Mouse (Mus musculus) hindbrain, embryonic 13.5 days (tissue): ENCODE results near the gene Gsto1. TPM values are rescaled to one million over a fixed set of nuclear protein-coding genes. Genes with fewer than 3 reads are reported as not detected.

Experiments used
- ATAC-seq: fragments of 200-750 bp; cut with Nextera tagmentation; 2 replicates; pipeline ENCODE4 v1.8.0; 2017; ENCODE audit warnings: moderate TSS enrichment; ENCODE audit not compliant: low FRiP score
- H3K27ac ChIP-seq: fragments of 300-500 bp; sonication (generic); 2 replicates; pipeline ENCODE4 v1.5.1; 2015; ENCODE audit warnings: inconsistent platforms, mild to moderate bottlenecking, moderate library complexity
- H3K27me3 ChIP-seq: fragments of 300-500 bp; sonication (generic); 2 replicates; pipeline ENCODE4 v1.6.1; 2015; ENCODE audit warnings: mild to moderate bottlenecking, inconsistent platforms
- H3K36me3 ChIP-seq: fragments of 300-500 bp; sonication (generic); 2 replicates; pipeline ENCODE4 v1.6.1; 2015; ENCODE audit warnings: mild to moderate bottlenecking, inconsistent platforms
- H3K4me1 ChIP-seq: fragments of 300-500 bp; sonication (generic); replicated peaks from 2 replicates; pipeline ENCODE4 v1.6.1; 2015; ENCODE audit warnings: inconsistent platforms
- H3K4me2 ChIP-seq: fragments of 300-500 bp; sonication (generic); 2 replicates; pipeline ENCODE4 v1.6.1; 2015; ENCODE audit warnings: inconsistent platforms, mild to moderate bottlenecking, moderate library complexity
- H3K4me3 ChIP-seq: fragments of 300-500 bp; sonication (generic); 2 replicates; pipeline ENCODE4 v1.5.1; 2015; ENCODE audit warnings: mild to moderate bottlenecking, inconsistent platforms
- H3K9ac ChIP-seq: fragments of 300-500 bp; sonication (generic); 2 replicates; pipeline ENCODE4 v1.6.1; 2015; ENCODE audit warnings: mild to moderate bottlenecking, inconsistent platforms
- H3K9me3 ChIP-seq: fragments of 300-500 bp; sonication (generic); 2 replicates; pipeline ENCODE4 v1.6.1; 2016; ENCODE audit warnings: inconsistent platforms
- WGBS: fragments of 180-500 bp; shearing (Covaris S2); methylation state at CpG from one replicate; pipeline ENCODE4 v1.1.7; 2015; 5-methylcytosine and 5-hydroxymethylcytosine counted together
- polyA plus RNA-seq: library from polyadenylated mRNA; unstranded; fragments of >200 nt; fragmentation: Nextera tagmentation; extraction: Ambion mirVana; gene quantifications from 2 replicates; pipeline ENCODE4 v1.2.1, GENCODE M21; 2015

Gene Gsto1
- polyA plus RNA-seq, 1 experiment from 2014 or later: 117 TPM

DNA sequence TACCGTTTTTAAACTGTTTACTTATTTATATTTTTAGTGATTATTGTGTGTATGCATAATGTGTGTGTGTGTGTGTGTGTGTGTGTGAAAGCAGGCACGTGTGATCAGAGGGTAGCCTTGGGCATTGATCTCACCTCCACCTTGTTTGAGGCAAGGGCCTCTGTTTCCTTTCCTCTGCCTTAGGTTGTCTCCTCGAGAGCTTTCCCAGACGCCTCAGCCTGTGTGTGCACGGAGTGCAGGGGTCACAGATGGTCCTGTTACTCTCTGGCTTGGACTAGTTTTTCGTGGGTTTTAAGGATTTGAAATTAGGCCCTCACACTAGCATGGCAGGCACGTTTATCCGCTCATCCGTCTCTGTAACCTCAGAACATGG, 28.1 kb downstream of the Gsto1 start:
- H3K27ac ChIP-seq: no peak overlapping the region
- H3K4me1 ChIP-seq: peaks cover 21% of the 10 kb centered on the region
- H3K27me3 ChIP-seq: no peaks in the 10 kb centered on the region
- WGBS: 66% methylated on average over 9 of the region's 9 CpGs
- H3K4me3 ChIP-seq: no peak overlapping the region
- H3K9ac ChIP-seq: 0 out of 2 replicates have a peak overlapping the region, but pooled peaks have one; percentile 13
- no peak overlapping the region for H3K4me2 ChIP-seq
- no peaks in the 10 kb centered on the region for H3K36me3 ChIP-seq
- H3K9me3 ChIP-seq: no peaks in the 10 kb centered on the region
- peak; percentile 48 for ATAC-seq

DNA sequence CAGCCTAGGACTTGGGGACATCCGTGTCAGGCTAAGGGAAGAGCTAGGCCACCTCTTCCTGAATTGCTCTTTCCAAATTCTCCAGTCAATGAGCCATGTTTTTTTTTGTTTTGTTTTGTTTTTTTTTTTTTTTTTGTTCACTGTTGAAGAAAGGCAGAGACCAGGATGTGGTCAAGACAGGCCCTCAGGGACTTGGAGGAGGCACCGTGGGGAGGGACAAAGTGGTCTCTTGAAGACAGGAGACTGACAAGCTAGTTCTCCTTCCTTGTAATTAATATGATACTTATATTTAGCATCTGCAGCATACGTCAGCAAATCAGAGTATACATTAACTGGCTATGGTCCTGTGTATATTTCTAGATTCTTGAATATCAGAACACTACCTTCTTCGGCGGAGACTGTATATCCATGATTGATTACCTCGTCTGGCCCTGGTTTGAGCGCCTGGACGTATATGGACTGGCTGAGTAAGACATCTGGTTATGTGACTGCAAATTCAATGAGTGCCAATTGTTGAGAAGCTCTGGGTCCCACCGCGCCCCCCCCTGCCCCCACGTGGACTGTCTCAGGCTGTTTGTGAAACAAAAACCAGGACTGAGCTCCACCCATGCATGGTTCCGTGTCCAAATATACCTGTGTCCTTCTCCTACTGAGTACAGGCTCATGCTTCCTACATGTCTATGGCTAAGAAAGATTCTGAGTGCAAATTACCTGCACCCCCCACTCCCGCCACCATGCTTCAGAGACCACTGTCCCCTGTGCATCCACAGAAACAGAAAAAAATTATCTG, 29.7 kb downstream of the Gsto1 start:
- Histone ChIP-seq H3K4me1 (peaks cover 21% of the 10 kb centered on the region), H3K9me3 (no peaks in the 10 kb centered on the region), H3K4me3 (no peak overlapping the region), H3K9ac (no peak overlapping the region), H3K36me3 (no peaks in the 10 kb centered on the region), H3K27ac (no peak overlapping the region), H3K27me3 (no peaks in the 10 kb centered on the region), H3K4me2 (no peak overlapping the region)
- no peak for ATAC-seq
- 73% methylated on average over 13 of the region's 13 CpGs for WGBS

DNA sequence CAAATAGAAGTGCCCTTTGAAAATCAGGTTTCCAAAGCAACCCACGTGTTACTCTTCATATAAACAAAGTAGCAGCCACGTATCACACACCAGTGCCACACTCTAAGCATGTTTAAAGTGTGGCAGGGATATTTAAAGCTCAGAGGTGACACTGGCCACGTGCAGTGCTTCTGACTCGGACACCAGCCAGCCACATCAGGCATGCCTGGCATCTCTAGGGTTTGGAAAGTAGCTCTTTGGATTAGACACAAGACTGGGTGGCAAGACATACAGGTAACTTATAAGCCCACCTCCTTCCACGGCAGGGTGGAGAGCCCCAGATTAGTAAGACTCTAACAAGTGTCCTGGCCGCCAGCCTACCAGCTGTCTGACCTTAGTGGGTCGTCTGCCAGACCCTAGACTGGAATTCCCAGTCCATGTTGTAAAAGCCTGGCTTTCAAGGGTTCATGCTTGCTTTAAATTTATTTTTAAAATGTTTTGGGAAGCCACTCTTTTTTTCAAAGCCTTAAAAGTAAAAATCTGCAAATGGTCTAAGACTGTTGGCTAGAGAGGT, 30.5 kb downstream of the Gsto1 start:
- ATAC-seq: no peak
- WGBS: 73% methylated on average over 7 of the region's 7 CpGs
- Histone ChIP-seq H3K4me2 (no peak overlapping the region), H3K4me1 (peaks cover 21% of the 10 kb centered on the region), H3K36me3 (no peaks in the 10 kb centered on the region), H3K27me3 (no peaks in the 10 kb centered on the region), H3K9ac (no peak overlapping the region), H3K9me3 (no peaks in the 10 kb centered on the region), H3K27ac (no peak overlapping the region), H3K4me3 (no peak overlapping the region)

DNA sequence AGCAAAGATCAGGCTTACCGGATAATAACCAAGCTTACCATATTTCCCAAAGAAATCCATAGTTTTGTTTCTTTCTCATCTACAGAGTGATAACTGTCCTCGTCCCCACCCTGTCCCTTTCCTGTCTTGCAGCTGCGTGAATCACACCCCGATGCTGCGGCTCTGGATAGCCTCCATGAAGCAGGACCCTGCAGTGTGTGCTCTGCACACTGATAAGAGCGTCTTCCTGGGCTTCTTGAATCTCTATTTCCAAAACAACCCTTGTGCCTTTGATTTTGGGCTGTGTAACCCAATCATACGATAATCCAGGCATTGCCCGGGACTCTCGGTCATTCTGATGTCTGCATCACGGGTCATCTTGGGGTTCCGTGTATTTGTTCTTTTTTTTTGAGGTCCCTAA, 31.1 kb downstream of the Gsto1 start:
- no peak overlapping the region for H3K9ac ChIP-seq
- no peaks in the 10 kb centered on the region for H3K27me3 ChIP-seq
- no peak overlapping the region for H3K4me2 ChIP-seq
- no peak overlapping the region for H3K27ac ChIP-seq
- ATAC-seq: no peak
- H3K9me3 ChIP-seq: no peaks in the 10 kb centered on the region
- 87% methylated on average over 11 of the region's 11 CpGs for WGBS
- peaks cover 16% of the 10 kb centered on the region for H3K4me1 ChIP-seq
- H3K36me3 ChIP-seq: no peaks in the 10 kb centered on the region
- H3K4me3 ChIP-seq: no peak overlapping the region

DNA sequence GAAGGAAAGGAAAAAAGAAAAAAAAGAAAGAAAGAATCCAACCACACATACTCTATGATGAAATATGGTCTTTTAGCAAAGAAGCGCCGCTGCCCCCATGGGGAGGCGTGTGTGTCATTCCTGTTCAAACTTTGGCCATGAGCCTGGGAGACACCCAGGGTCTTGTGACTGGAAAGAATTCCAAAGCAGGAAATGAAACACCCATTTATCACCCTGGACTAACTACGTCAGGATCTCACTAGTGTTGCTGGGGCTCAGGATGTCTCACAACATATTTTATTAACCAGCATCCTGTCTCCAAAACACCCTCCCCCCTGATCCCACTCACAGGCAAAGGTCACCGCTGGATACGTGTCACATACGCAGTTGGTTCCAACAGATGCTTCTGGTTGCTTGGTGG, 31.8 kb downstream of the Gsto1 start:
- peaks cover 16% of the 10 kb centered on the region for H3K4me1 ChIP-seq
- H3K4me2 ChIP-seq: no peak overlapping the region
- H3K27me3 ChIP-seq: no peaks in the 10 kb centered on the region
- 71% methylated on average over 7 of the region's 7 CpGs for WGBS
- no peak for ATAC-seq
- H3K9ac ChIP-seq: no peak overlapping the region
- H3K27ac ChIP-seq: no peak overlapping the region
- H3K36me3 ChIP-seq: no peaks in the 10 kb centered on the region
- H3K4me3 ChIP-seq: no peak overlapping the region
- H3K9me3 ChIP-seq: no peaks in the 10 kb centered on the region

DNA sequence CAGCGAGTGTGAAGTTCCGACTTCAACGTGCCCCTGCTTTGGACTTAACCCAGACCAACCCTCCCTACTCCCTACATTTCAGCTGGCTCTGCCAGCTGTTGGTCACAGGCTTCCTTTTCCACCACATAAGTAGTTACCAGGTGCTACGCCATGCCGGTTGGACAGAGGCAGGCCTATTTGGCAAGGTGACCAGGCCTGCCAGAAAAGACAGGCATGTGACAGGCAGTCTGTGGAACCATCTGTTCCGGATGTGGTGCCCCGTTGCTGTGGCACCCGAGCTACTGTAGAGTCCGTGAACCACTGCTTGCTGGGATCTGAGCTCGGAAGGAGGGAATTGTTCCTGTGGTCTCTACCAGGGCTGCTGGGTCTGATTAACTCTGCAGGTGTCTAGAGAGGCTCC, 32.6 kb downstream of the Gsto1 start:
- no peaks in the 10 kb centered on the region for H3K27me3 ChIP-seq
- H3K27ac ChIP-seq: no peak overlapping the region
- H3K4me1 ChIP-seq: peaks cover 16% of the 10 kb centered on the region
- WGBS: 84% methylated on average over 10 of the region's 10 CpGs
- H3K9ac ChIP-seq: no peak overlapping the region
- no peak for ATAC-seq
- no peaks in the 10 kb centered on the region for H3K9me3 ChIP-seq
- no peak overlapping the region for H3K4me2 ChIP-seq
- H3K4me3 ChIP-seq: no peak overlapping the region
- no peaks in the 10 kb centered on the region for H3K36me3 ChIP-seq

DNA sequence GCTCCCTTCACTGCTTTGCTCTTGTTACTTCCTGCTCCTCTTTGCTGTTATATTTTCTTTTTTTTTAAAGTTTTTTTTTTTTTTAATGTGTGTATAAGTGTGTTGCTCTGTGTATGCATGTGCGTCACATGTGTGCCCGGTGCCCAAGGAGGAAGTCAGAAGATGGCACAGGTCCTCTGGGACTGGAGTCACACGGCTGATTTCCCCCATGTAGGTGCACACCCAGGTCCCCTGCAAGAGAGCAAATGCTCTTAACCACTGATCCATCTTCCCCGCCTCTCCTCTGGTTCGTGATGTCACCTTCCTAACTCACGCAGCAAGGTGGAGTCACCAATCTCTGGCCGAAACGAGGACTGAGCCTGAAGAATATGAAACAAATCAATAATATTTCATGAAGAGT, 33.3 kb downstream of the Gsto1 start:
- no peaks in the 10 kb centered on the region for H3K9me3 ChIP-seq
- H3K4me3 ChIP-seq: no peak overlapping the region
- no peak overlapping the region for H3K4me2 ChIP-seq
- peaks cover 11% of the 10 kb centered on the region for H3K4me1 ChIP-seq
- H3K9ac ChIP-seq: no peak overlapping the region
- no peak for ATAC-seq
- WGBS: 94% methylated on average over 8 of the region's 8 CpGs
- no peak overlapping the region for H3K27ac ChIP-seq
- no peaks in the 10 kb centered on the region for H3K27me3 ChIP-seq
- H3K36me3 ChIP-seq: no peaks in the 10 kb centered on the region

DNA sequence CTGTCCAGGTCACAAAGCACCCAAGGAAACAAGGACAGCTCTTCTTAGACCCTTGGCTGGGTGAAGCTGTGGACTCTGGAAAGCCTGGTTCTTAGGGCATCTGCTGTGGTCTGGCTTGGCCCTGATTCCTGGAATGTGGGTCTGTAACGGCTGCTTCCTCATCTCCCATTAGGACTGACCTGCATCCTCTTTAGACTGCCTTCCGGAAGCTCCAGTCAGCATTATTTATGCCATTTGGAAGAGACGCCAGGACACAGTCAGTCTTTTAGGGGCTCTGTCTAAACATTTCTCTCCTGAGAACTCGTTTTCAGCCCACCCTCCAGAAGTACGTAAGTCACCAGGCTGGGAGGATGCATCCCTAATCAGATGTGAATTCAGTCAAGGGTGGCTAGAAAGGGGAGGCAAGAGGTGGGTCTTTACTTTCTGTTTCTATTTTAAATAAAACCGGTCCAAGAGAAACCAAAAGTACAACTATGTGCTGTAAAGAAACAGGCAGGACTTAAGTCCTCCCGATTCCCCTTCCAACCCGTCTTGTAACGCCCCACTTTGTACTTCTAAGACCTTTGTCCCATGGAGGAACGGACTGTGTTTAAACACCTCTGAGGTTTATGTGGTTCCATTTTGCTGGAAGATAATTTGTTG, 35.8 kb downstream of the Gsto1 start:
- no peaks in the 10 kb centered on the region for H3K9me3 ChIP-seq
- WGBS: 78% methylated on average over 10 of the region's 10 CpGs
- no peak overlapping the region for H3K4me2 ChIP-seq
- H3K4me3 ChIP-seq: no peak overlapping the region
- no peak for ATAC-seq
- no peak overlapping the region for H3K27ac ChIP-seq
- H3K27me3 ChIP-seq: no peaks in the 10 kb centered on the region
- H3K4me1 ChIP-seq: no peaks in the 10 kb centered on the region; the same call in 1 of the 2 replicates
- peaks cover 16% of the 10 kb centered on the region; the same call in 1 of the 2 replicates for H3K36me3 ChIP-seq
- H3K9ac ChIP-seq: no peak overlapping the region

DNA sequence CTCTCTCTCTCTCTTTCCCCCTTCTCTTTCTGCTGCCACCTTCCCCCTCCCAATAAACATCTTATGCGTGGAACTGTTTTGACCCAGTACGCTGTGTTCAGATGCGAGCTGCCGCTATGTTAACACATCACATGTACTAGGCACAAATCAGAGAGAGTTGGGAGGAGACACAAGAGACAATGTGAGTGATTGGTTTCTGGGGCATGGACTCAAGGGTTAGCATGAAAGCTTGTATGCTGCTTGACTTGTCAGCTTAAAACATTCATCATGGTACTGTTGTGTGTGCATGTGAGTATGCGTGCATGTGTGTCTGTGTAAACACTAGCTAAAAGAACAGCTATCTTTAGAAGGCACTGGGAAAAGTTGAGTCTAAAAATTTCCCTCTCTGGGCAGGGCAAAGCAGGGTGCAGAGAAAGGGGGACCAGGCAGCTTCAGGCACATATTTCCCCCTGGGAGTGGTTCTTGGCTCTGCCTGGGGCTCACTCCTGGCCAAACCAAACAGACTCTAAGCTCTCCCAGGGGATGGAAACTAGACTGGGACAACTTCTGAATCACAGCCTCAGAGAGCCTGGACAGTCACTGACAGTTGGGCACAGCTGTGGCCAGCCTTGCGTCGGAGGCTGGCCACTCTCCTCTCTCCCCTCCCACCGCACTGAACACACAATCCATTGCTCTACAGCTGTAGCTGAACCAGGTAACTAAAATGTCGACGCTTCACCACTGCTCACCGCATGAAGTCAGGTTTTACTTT, 37.0 kb downstream of the Gsto1 start:
- ATAC-seq: no peak
- no peak overlapping the region for H3K4me3 ChIP-seq
- WGBS: 78% methylated on average over 11 of the region's 11 CpGs

DNA sequence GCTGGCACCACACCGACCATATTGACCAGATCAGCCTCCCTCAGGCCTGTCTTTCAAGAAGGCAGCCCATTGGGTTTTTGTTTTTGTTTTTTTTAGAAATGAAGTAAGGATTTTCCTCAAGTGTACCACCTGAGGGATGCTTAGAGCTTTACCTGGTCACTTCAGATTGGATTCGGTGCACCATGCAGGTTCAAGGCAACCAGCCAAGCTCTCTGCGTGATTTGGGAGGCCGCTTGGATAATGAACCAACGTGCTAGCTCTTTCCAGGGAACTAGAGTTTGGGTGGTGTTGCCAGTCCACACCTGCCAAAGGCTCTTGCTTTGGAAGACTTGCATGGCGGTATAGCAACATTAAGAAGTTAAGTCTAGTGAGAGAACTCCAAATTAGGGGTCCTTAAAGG, 38.3 kb downstream of the Gsto1 start:
- 97% methylated on average over 6 of the region's 6 CpGs for WGBS
- Histone ChIP-seq H3K36me3 (peaks cover 39% of the 10 kb centered on the region), H3K9ac (no peak overlapping the region), H3K27ac (no peak overlapping the region), H3K4me2 (no peak overlapping the region), H3K4me3 (no peak overlapping the region), H3K4me1 (no peaks in the 10 kb centered on the region; the same call in 1 of the 2 replicates), H3K27me3 (no peaks in the 10 kb centered on the region), H3K9me3 (no peaks in the 10 kb centered on the region)
- ATAC-seq: no peak

More for the DNA sequence above, 37.0 kb downstream of the Gsto1 start:
- Histone ChIP-seq H3K4me2 (no peak overlapping the region), H3K27ac (no peak overlapping the region), H3K9me3 (no peaks in the 10 kb centered on the region), H3K9ac (no peak overlapping the region), H3K36me3 (peaks cover 27% of the 10 kb centered on the region), H3K27me3 (no peaks in the 10 kb centered on the region), H3K4me1 (no peaks in the 10 kb centered on the region; the same call in 1 of the 2 replicates)

DNA sequence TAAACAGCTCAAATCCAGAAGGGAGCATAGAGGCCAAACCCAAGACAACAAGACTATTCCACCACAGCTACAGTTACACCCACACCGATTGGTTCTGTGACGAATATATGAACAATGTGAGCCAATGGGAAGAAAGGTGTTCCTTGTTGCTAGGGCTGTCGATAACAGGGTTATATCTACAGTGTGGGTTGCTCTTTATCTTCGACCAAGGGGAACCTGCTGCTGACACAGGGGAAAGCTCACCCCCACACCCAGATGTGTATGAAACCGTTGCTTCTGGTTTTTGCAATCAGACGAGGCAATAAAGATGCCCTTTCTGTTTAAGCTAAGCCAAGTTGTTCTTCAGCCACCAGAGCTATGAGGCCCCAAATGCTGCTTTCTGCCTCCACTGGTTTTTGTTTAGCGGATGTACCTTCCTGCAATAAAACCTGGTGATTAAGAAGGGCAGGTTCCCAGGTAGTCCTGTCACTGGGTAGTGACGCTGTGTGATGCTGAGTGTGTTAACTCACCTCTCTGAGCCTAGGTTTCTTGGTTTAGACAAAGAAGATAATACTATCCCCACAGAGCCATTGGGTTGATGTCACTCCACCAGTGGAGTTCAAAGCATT, 43.8 kb downstream of the Gsto1 start:
- H3K27me3 ChIP-seq: no peaks in the 10 kb centered on the region
- no peak for ATAC-seq
- H3K27ac ChIP-seq: no peak overlapping the region
- H3K4me1 ChIP-seq: peaks cover 21% of the 10 kb centered on the region
- 95% methylated on average over 8 of the region's 8 CpGs for WGBS
- H3K4me2 ChIP-seq: no peak overlapping the region
- H3K9ac ChIP-seq: no peak overlapping the region
- H3K9me3 ChIP-seq: no peaks in the 10 kb centered on the region
- no peak overlapping the region for H3K4me3 ChIP-seq
- peaks cover 39% of the 10 kb centered on the region for H3K36me3 ChIP-seq

DNA sequence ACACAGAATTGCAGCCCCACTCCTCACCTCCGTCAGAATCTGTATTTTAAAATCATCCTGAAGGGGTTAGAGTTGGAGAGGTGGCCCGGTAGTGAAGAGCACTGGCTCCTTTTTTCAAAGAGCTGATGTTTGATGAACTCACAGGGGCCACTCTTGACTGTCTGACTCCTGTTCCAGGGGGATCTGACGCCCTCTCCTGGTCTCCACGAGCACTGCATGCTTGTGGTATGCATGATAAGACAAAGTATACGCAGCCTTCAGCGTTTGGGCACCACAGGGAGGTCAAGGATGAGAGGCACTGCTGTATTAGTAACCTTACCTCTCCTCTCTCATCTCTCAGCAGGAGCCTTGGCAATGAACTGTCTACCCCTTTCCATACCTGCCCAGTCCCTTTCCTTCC, 45.2 kb downstream of the Gsto1 start:
- no peak for ATAC-seq
- Histone ChIP-seq H3K36me3 (peaks cover 29% of the 10 kb centered on the region), H3K9me3 (no peaks in the 10 kb centered on the region), H3K9ac (no peak overlapping the region), H3K27me3 (no peaks in the 10 kb centered on the region), H3K4me3 (no peak overlapping the region), H3K4me2 (no peak overlapping the region), H3K27ac (no peak overlapping the region), H3K4me1 (peaks cover 28% of the 10 kb centered on the region)
- WGBS: 69% methylated on average over 6 of the region's 6 CpGs
